Mouse (Mus musculus): Measurements from ENCODE around the gene Baiap2l2.

- TF ChIP-seq CTCF (IDR thresholded peaks at IDR 0.05; ENCODE audit: borderline replicate concordance, insufficient read depth, low read length) (no peak), POLR2A (IDR thresholded peaks at IDR 0.05; ENCODE audit: low read depth, low read length) (no peak)
Observed at GRCm38 (mm10) chr15:79321733-79322190, 36.4 kb upstream of the Baiap2l2 start.

All from embryonic fibroblast, embryonic 13.5 days (primary cell).